Mouse (Mus musculus): ENCODE data around the gene Card11. TPM values are rescaled to one million over a fixed set of nuclear protein-coding genes. Genes with fewer than 3 reads are reported as not detected.

The Card11 gene
- polyA plus RNA-seq, 1 experiment from 2014 or later: 0.04 TPM

GRCm38 (mm10) chr5:140829081-140829910 lies 171.1 kb downstream of the Card11 start:
- Histone ChIP-seq H3K27me3 (peaks cover 6% of the 10 kb centered on the region; the same call in 1 of the 2 replicates), H3K4me1 (peaks cover 32% of the 10 kb centered on the region), H3K4me3 (replicated peaks) (peak overlapping the region; percentile 77), H3K9me3 (no peaks in the 10 kb centered on the region), H3K36me3 (replicated peaks) (0 out of 2 replicates have a peak, but pooled peaks cover 6% of the 10 kb centered on the region), H3K4me2 (peak overlapping the region; percentile 96), H3K9ac (peak overlapping the region; percentile 70), H3K27ac (0 out of 2 replicates have a peak overlapping the region, but pooled peaks have one; percentile 61)
- 38% methylated on average over 18 of the region's 18 CpGs for WGBS
- ATAC-seq (ENCODE audit: low FRiP score): 0 out of 2 replicates have a peak, but pooled peaks have one; percentile 0

GRCm38 (mm10) chr5:140828363-140828762 lies 172.0 kb downstream of the Card11 start:
- 61% methylated on average over 2 of the region's 2 CpGs for WGBS
- Histone ChIP-seq H3K9ac (0 out of 2 replicates have a peak overlapping the region, but pooled peaks have one; percentile 2), H3K27me3 (peaks cover 3% of the 10 kb centered on the region; the same call in 1 of the 2 replicates), H3K4me3 (replicated peaks) (peak overlapping the region; percentile 8; the same call in 1 of the 2 replicates), H3K27ac (no peak overlapping the region), H3K4me1 (peaks cover 32% of the 10 kb centered on the region), H3K9me3 (no peaks in the 10 kb centered on the region), H3K36me3 (replicated peaks) (peaks cover 6% of the 10 kb centered on the region; the same call in 1 of the 2 replicates), H3K4me2 (peak overlapping the region; percentile 96)
- no peak for ATAC-seq (ENCODE audit: low FRiP score)

- peaks cover 6% of the 10 kb centered on the region; the same call in 1 of the 2 replicates for H3K36me3 ChIP-seq (replicated peaks)
- H3K9ac ChIP-seq: 0 out of 2 replicates have a peak overlapping the region, but pooled peaks have one; percentile 2
- H3K4me1 ChIP-seq: peaks cover 32% of the 10 kb centered on the region
- WGBS: 82% methylated on average over 8 of the region's 8 CpGs
- no peaks in the 10 kb centered on the region for H3K27me3 ChIP-seq
- H3K9me3 ChIP-seq: no peaks in the 10 kb centered on the region
- no peak overlapping the region for H3K27ac ChIP-seq
- ATAC-seq (ENCODE audit: low FRiP score): no peak
- peak overlapping the region; percentile 96 for H3K4me2 ChIP-seq
- H3K4me3 ChIP-seq (replicated peaks): peak overlapping the region; percentile 8; the same call in 1 of the 2 replicates
These were observed 172.5 kb downstream of the Card11 start for GRCm38 (mm10) chr5:140827896-140828295.

- Histone ChIP-seq H3K27me3 (no peaks in the 10 kb centered on the region), H3K9me3 (no peaks in the 10 kb centered on the region), H3K4me1 (peaks cover 32% of the 10 kb centered on the region), H3K4me2 (no peak overlapping the region), H3K9ac (no peak overlapping the region), H3K4me3 (replicated peaks) (no peak overlapping the region), H3K36me3 (replicated peaks) (peaks cover 6% of the 10 kb centered on the region; the same call in 1 of the 2 replicates), H3K27ac (no peak overlapping the region)
- WGBS: 68% methylated on average over 2 of the region's 2 CpGs
- no peak for ATAC-seq (ENCODE audit: low FRiP score)
These were observed 173.0 kb downstream of the Card11 start for GRCm38 (mm10) chr5:140827413-140827812.

- Histone ChIP-seq H3K27me3 (no peaks in the 10 kb centered on the region), H3K4me3 (replicated peaks) (no peak overlapping the region), H3K9ac (no peak overlapping the region), H3K4me1 (peaks cover 32% of the 10 kb centered on the region), H3K27ac (no peak overlapping the region), H3K36me3 (replicated peaks) (peaks cover 6% of the 10 kb centered on the region; the same call in 1 of the 2 replicates), H3K9me3 (no peaks in the 10 kb centered on the region), H3K4me2 (peak overlapping the region; percentile 0; the same call in 1 of the 2 replicates)
- ATAC-seq (ENCODE audit: low FRiP score): no peak
- 20% methylated on average over 1 of the region's 1 CpGs for WGBS
These were observed 173.6 kb downstream of the Card11 start for GRCm38 (mm10) chr5:140826796-140827195.

- no peak overlapping the region for H3K4me3 ChIP-seq (replicated peaks)
- no peaks in the 10 kb centered on the region for H3K27me3 ChIP-seq
- H3K9me3 ChIP-seq: no peaks in the 10 kb centered on the region
- H3K9ac ChIP-seq: no peak overlapping the region
- ATAC-seq (ENCODE audit: low FRiP score): no peak
- no peak overlapping the region for H3K27ac ChIP-seq
- WGBS: 100% methylated on average over 1 of the region's 1 CpGs
- peaks cover 6% of the 10 kb centered on the region; the same call in 1 of the 2 replicates for H3K36me3 ChIP-seq (replicated peaks)
- no peak overlapping the region for H3K4me2 ChIP-seq
- H3K4me1 ChIP-seq: peaks cover 32% of the 10 kb centered on the region
These were observed 174.3 kb downstream of the Card11 start for GRCm38 (mm10) chr5:140826118-140826517.

GRCm38 (mm10) chr5:140824126-140824525 lies 176.3 kb downstream of the Card11 start:
- H3K36me3 ChIP-seq (replicated peaks): peaks cover 6% of the 10 kb centered on the region; the same call in 1 of the 2 replicates
- H3K27ac ChIP-seq: no peak overlapping the region
- no peak overlapping the region for H3K4me2 ChIP-seq
- ATAC-seq (ENCODE audit: low FRiP score): no peak
- H3K4me3 ChIP-seq (replicated peaks): no peak overlapping the region
- no peaks in the 10 kb centered on the region for H3K27me3 ChIP-seq
- WGBS: 93% methylated on average over 7 of the region's 7 CpGs
- H3K9me3 ChIP-seq: no peaks in the 10 kb centered on the region
- H3K9ac ChIP-seq: no peak overlapping the region
- H3K4me1 ChIP-seq: peaks cover 43% of the 10 kb centered on the region

- no peak overlapping the region for H3K4me2 ChIP-seq
- peaks cover 6% of the 10 kb centered on the region; the same call in 1 of the 2 replicates for H3K36me3 ChIP-seq (replicated peaks)
- H3K4me1 ChIP-seq: peaks cover 43% of the 10 kb centered on the region
- 94% methylated on average over 2 of the region's 2 CpGs for WGBS
- H3K27me3 ChIP-seq: no peaks in the 10 kb centered on the region
- no peak for ATAC-seq (ENCODE audit: low FRiP score)
- H3K9ac ChIP-seq: no peak overlapping the region
- no peak overlapping the region for H3K27ac ChIP-seq
- H3K9me3 ChIP-seq: no peaks in the 10 kb centered on the region
- no peak overlapping the region for H3K4me3 ChIP-seq (replicated peaks)
These were observed 177.0 kb downstream of the Card11 start for GRCm38 (mm10) chr5:140823386-140823785.

Small RNA genes within 50 kb of the gene (microRNA-seq; reads per million reads assigned to microRNA genes)
- gene Gm44385: not detected

Other genes starting within 250 kb of the Card11 start
- gene Gna12, start 170.2 kb downstream of the Card11 start, polyA plus RNA-seq (2016; fragmentation: Nextera tagmentation; extraction: Ambion mirVana): 11.8 and 23.9 TPM in 2 replicates
- 1.2 and 1.3 TPM in 2 replicates for gene Sdk1, start 240.9 kb upstream of the Card11 start, polyA plus RNA-seq (2016; fragmentation: Nextera tagmentation; extraction: Ambion mirVana)